Mouse (Mus musculus) lung, embryonic 15.5 days (tissue): ENCODE results near the gene Ppip5k2. TPM values are rescaled to one million over a fixed set of nuclear protein-coding genes. Genes with fewer than 3 reads are reported as not detected.
"Not testable (repeated sequence)": the region's sequence is repeated elsewhere in the genome, so short reads cannot be mapped to it uniquely, and the experiment has no call there.

Experiments used
- ATAC-seq: fragments of 200-750 bp; cut with Nextera tagmentation; 2 replicates; pipeline ENCODE4 v1.8.0; 2017; ENCODE audit warnings: moderate number of reproducible peaks, borderline replicate concordance; ENCODE audit not compliant: low FRiP score, low TSS enrichment; ENCODE audit errors: extremely low read depth
- H3K27ac ChIP-seq: fragments of 300-500 bp; sonication (generic); 2 replicates; pipeline ENCODE4 v1.5.1; 2015; ENCODE audit warnings: moderate library complexity, mild to moderate bottlenecking, inconsistent platforms
- H3K27me3 ChIP-seq: fragments of 300-500 bp; sonication (generic); 2 replicates; pipeline ENCODE4 v1.6.1; 2015; ENCODE audit warnings: inconsistent platforms
- H3K36me3 ChIP-seq: fragments of 300-500 bp; sonication (generic); 2 replicates; pipeline ENCODE4 v1.6.1; 2015; ENCODE audit warnings: inconsistent platforms
- H3K4me1 ChIP-seq: fragments of 300-500 bp; sonication (generic); 2 replicates; pipeline ENCODE4 v1.6.1; 2015; ENCODE audit warnings: inconsistent platforms
- H3K4me2 ChIP-seq: fragments of 300-500 bp; sonication (generic); 2 replicates; pipeline ENCODE4 v1.6.1; 2015; ENCODE audit warnings: inconsistent platforms, mild to moderate bottlenecking, moderate library complexity
- H3K4me3 ChIP-seq: fragments of 300-500 bp; sonication (generic); 2 replicates; pipeline ENCODE4 v1.5.1; 2015; ENCODE audit warnings: mild to moderate bottlenecking, inconsistent platforms
- H3K9ac ChIP-seq: fragments of 300-500 bp; sonication (generic); 2 replicates; pipeline ENCODE4 v1.6.1; 2015; ENCODE audit warnings: inconsistent platforms
- H3K9me3 ChIP-seq: fragments of 300-500 bp; sonication (generic); 2 replicates; pipeline ENCODE4 v1.6.1; 2016; ENCODE audit warnings: inconsistent platforms
- WGBS: fragments of 180-500 bp; shearing (Covaris S2); methylation state at CpG from one replicate; pipeline ENCODE4 v1.1.7; 2015; 5-methylcytosine and 5-hydroxymethylcytosine counted together
- polyA plus RNA-seq: library from polyadenylated mRNA; unstranded; fragments of >200 nt; fragmentation: Nextera tagmentation; extraction: Ambion mirVana; gene quantifications from 2 replicates; pipeline ENCODE4 v1.2.1, GENCODE M21; 2015

Gene Ppip5k2
- polyA plus RNA-seq, 1 experiment from 2014 or later: 26.2 TPM

- no peak overlapping the region for H3K4me2 ChIP-seq
- H3K4me1 ChIP-seq: peaks cover 4% of the 10 kb centered on the region
- no peak overlapping the region for H3K4me3 ChIP-seq
- H3K27ac ChIP-seq: no peak overlapping the region
- 98% methylated on average over 2 of the region's 2 CpGs for WGBS
- H3K36me3 ChIP-seq: 0 out of 2 replicates have a peak, but pooled peaks cover 2% of the 10 kb centered on the region
- no peaks in the 10 kb centered on the region for H3K27me3 ChIP-seq
- no peak for ATAC-seq
- H3K9ac ChIP-seq: no peak overlapping the region
- H3K9me3 ChIP-seq: no peaks in the 10 kb centered on the region
These were observed 3.8 kb upstream of the Ppip5k2 start for GRCm38 (mm10) chr1:97773973-97774372.

- Histone ChIP-seq H3K9me3 (no peaks in the 10 kb centered on the region), H3K4me1 (peaks cover 7% of the 10 kb centered on the region), H3K4me2 (no peak overlapping the region), H3K36me3 (0 out of 2 replicates have a peak, but pooled peaks cover 2% of the 10 kb centered on the region), H3K27ac (no peak overlapping the region), H3K4me3 (no peak overlapping the region), H3K9ac (no peak overlapping the region), H3K27me3 (no peaks in the 10 kb centered on the region)
- ATAC-seq: no peak
- 79% methylated on average over 6 of the region's 6 CpGs for WGBS
These were observed 3.2 kb upstream of the Ppip5k2 start for GRCm38 (mm10) chr1:97773362-97773761.

GRCm38 (mm10) chr1:97771727-97772126, 1.5 kb upstream of the Ppip5k2 start:
- H3K4me2 ChIP-seq: no peak overlapping the region
- H3K4me3 ChIP-seq: no peak overlapping the region
- no peaks in the 10 kb centered on the region for H3K27me3 ChIP-seq
- WGBS: 95% methylated on average over 5 of the region's 5 CpGs
- no peak for ATAC-seq
- no peak overlapping the region for H3K27ac ChIP-seq
- peaks cover 15% of the 10 kb centered on the region for H3K4me1 ChIP-seq
- H3K9ac ChIP-seq: no peak overlapping the region
- no peaks in the 10 kb centered on the region for H3K36me3 ChIP-seq
- H3K9me3 ChIP-seq: no peaks in the 10 kb centered on the region

GRCm38 (mm10) chr1:97771118-97771517, 907 bp upstream of the Ppip5k2 start:
- 0 out of 2 replicates have a peak overlapping the region, but pooled peaks have one; percentile 7 for H3K9ac ChIP-seq
- no peak overlapping the region for H3K27ac ChIP-seq
- H3K4me3 ChIP-seq: peak overlapping the region; percentile 80; the same call in 1 of the 2 replicates
- WGBS: 52% methylated on average over 7 of the region's 7 CpGs
- H3K4me1 ChIP-seq: peaks cover 15% of the 10 kb centered on the region
- ATAC-seq: no peak
- no peaks in the 10 kb centered on the region for H3K27me3 ChIP-seq
- peak overlapping the region; percentile 71 for H3K4me2 ChIP-seq
- H3K9me3 ChIP-seq: no peaks in the 10 kb centered on the region
- no peaks in the 10 kb centered on the region for H3K36me3 ChIP-seq

- H3K4me2 ChIP-seq: peak overlapping the region; percentile 71
- peak overlapping the region; percentile 80 for H3K4me3 ChIP-seq
- no peaks in the 10 kb centered on the region for H3K27me3 ChIP-seq
- WGBS: under 1% methylated on average over 40 of the region's 40 CpGs
- H3K9ac ChIP-seq: peak overlapping the region; percentile 79
- no peaks in the 10 kb centered on the region for H3K9me3 ChIP-seq
- peak overlapping the region; percentile 69 for H3K27ac ChIP-seq
- no peaks in the 10 kb centered on the region for H3K36me3 ChIP-seq
- ATAC-seq: peak; percentile 39
- H3K4me1 ChIP-seq: peaks cover 15% of the 10 kb centered on the region
These were observed 812 bp downstream of the Ppip5k2 start for GRCm38 (mm10) chr1:97769294-97769903.

GRCm38 (mm10) chr1:97768906-97769293, 1.3 kb downstream of the Ppip5k2 start:
- H3K27me3 ChIP-seq: no peaks in the 10 kb centered on the region
- no peaks in the 10 kb centered on the region for H3K9me3 ChIP-seq
- WGBS: 6% methylated on average over 7 of the region's 7 CpGs
- no peak for ATAC-seq
- H3K4me1 ChIP-seq: peaks cover 15% of the 10 kb centered on the region
- peak overlapping the region; percentile 80 for H3K4me3 ChIP-seq
- H3K4me2 ChIP-seq: peak overlapping the region; percentile 71
- H3K36me3 ChIP-seq: no peaks in the 10 kb centered on the region
- peak overlapping the region; percentile 79 for H3K9ac ChIP-seq
- H3K27ac ChIP-seq: no peak overlapping the region

- ATAC-seq: no peak
- Histone ChIP-seq H3K27me3 (no peaks in the 10 kb centered on the region), H3K4me2 (peak overlapping the region; percentile 71), H3K4me3 (no peak overlapping the region; the same call in 1 of the 2 replicates), H3K9ac (no peak overlapping the region), H3K27ac (no peak overlapping the region), H3K36me3 (no peaks in the 10 kb centered on the region), H3K9me3 (no peaks in the 10 kb centered on the region), H3K4me1 (peaks cover 15% of the 10 kb centered on the region)
- WGBS: 69% methylated on average over 2 of the region's 2 CpGs
These were observed 2.1 kb downstream of the Ppip5k2 start for GRCm38 (mm10) chr1:97768089-97768488.

GRCm38 (mm10) chr1:97765712-97766111, 4.5 kb downstream of the Ppip5k2 start:
- not testable (repeated sequence) for H3K27ac ChIP-seq, ATAC-seq, H3K9ac ChIP-seq, H3K27me3 ChIP-seq, H3K4me3 ChIP-seq, H3K36me3 ChIP-seq, H3K4me2 ChIP-seq, H3K9me3 ChIP-seq
- 73% methylated on average over 4 of the region's 4 CpGs for WGBS
- H3K4me1 ChIP-seq: peaks cover 12% of the 10 kb centered on the region

GRCm38 (mm10) chr1:97761477-97761876, 8.7 kb downstream of the Ppip5k2 start:
- Histone ChIP-seq H3K36me3 (no peaks in the 10 kb centered on the region), H3K9ac (no peak overlapping the region), H3K27ac (no peak overlapping the region), H3K4me2 (no peak overlapping the region), H3K4me1 (no peaks in the 10 kb centered on the region), H3K4me3 (no peak overlapping the region), H3K27me3 (no peaks in the 10 kb centered on the region), H3K9me3 (no peaks in the 10 kb centered on the region)
- ATAC-seq: no peak
- WGBS: 80% methylated on average over 6 of the region's 6 CpGs

- no peak overlapping the region for H3K4me2 ChIP-seq
- no peak overlapping the region for H3K4me3 ChIP-seq
- 66% methylated on average over 7 of the region's 7 CpGs for WGBS
- no peak overlapping the region for H3K27ac ChIP-seq
- peaks cover 2% of the 10 kb centered on the region; the same call in 1 of the 2 replicates for H3K36me3 ChIP-seq
- no peaks in the 10 kb centered on the region for H3K9me3 ChIP-seq
- no peaks in the 10 kb centered on the region for H3K4me1 ChIP-seq
- ATAC-seq: no peak
- no peaks in the 10 kb centered on the region for H3K27me3 ChIP-seq
- no peak overlapping the region for H3K9ac ChIP-seq
These were observed 9.6 kb downstream of the Ppip5k2 start for GRCm38 (mm10) chr1:97760598-97760997.

- no peaks in the 10 kb centered on the region for H3K4me1 ChIP-seq
- H3K27ac ChIP-seq: no peak overlapping the region
- H3K36me3 ChIP-seq: peaks cover 9% of the 10 kb centered on the region; the same call in 1 of the 2 replicates
- H3K4me2 ChIP-seq: no peak overlapping the region
- no peaks in the 10 kb centered on the region for H3K9me3 ChIP-seq
- H3K9ac ChIP-seq: no peak overlapping the region
- ATAC-seq: no peak
- no peak overlapping the region for H3K4me3 ChIP-seq
- H3K27me3 ChIP-seq: no peaks in the 10 kb centered on the region
These were observed 10.4 kb downstream of the Ppip5k2 start for GRCm38 (mm10) chr1:97759841-97760240.

GRCm38 (mm10) chr1:97754392-97754791, 15.8 kb downstream of the Ppip5k2 start:
- WGBS: 70% methylated on average over 4 of the region's 4 CpGs
- H3K27me3 ChIP-seq: no peaks in the 10 kb centered on the region

More at GRCm38 (mm10) chr1:97754392-97754791, 15.8 kb downstream of the Ppip5k2 start:
- H3K4me1 ChIP-seq: no peaks in the 10 kb centered on the region
- no peak for ATAC-seq
- H3K36me3 ChIP-seq: peaks cover 23% of the 10 kb centered on the region
- H3K9me3 ChIP-seq: no peaks in the 10 kb centered on the region
- no peak overlapping the region for H3K9ac ChIP-seq
- H3K4me3 ChIP-seq: no peak overlapping the region
- H3K4me2 ChIP-seq: no peak overlapping the region
- H3K27ac ChIP-seq: no peak overlapping the region
